Mouse (Mus musculus) CH12.LX (cell line): ENCODE data around the gene Kif22.
A peak's percentile ranks its signal among the peaks of the same experiment; 100 is the strongest.

Experiments used
- CTCF ChIP-seq, 2 experiments: IDR thresholded peaks in 1 of 2; conservative IDR thresholded peaks in 1 of 2; 2 replicates each; pipeline ENCODE4 v1.5.1; 2011 to 2012; ENCODE audit warnings: low read depth in 2 of 2, low read length in 2 of 2, improper control_type of control experiment in 1 of 2, inconsistent platforms in 1 of 2, mild to moderate bottlenecking in 1 of 2, moderate library complexity in 1 of 2
- E2F4 ChIP-seq: IDR thresholded peaks from 2 replicates; pipeline ENCODE4 v1.6.1; 2011; ENCODE audit warnings: low read depth, low read length, improper control_type of control experiment; ENCODE audit not compliant: insufficient replicate concordance
- EP300 ChIP-seq: IDR thresholded peaks from 2 replicates; pipeline ENCODE4 v1.6.1; 2011; ENCODE audit warnings: low read length, improper control_type of control experiment
- ETS1 ChIP-seq: conservative IDR thresholded peaks from 2 replicates; pipeline ENCODE4 v1.6.1; 2012; ENCODE audit warnings: low read depth, mild to moderate bottlenecking, inconsistent platforms, low read length, improper control_type of control experiment, moderate library complexity
- IRF4 ChIP-seq: IDR thresholded peaks from 2 replicates; pipeline ENCODE4 v1.6.1; 2014; ENCODE audit warnings: low read depth, mild to moderate bottlenecking, inconsistent platforms, low read length, improper control_type of control experiment
- JUND ChIP-seq: conservative IDR thresholded peaks from 2 replicates; pipeline ENCODE4 v1.6.1; 2011; ENCODE audit warnings: low read depth, low read length, improper control_type of control experiment
- MAX ChIP-seq: IDR thresholded peaks from 2 replicates; pipeline ENCODE4 v1.6.1; 2011; ENCODE audit warnings: low read length, improper control_type of control experiment
- MXI1 ChIP-seq: IDR thresholded peaks from 2 replicates; pipeline ENCODE4 v1.6.1; 2011; ENCODE audit warnings: mild to moderate bottlenecking, low read depth, low read length, improper control_type of control experiment
- POLR2A ChIP-seq: IDR thresholded peaks from 2 replicates; pipeline ENCODE4 v1.6.1; 2011; ENCODE audit warnings: low read depth, mild to moderate bottlenecking, improper control_type of control experiment, low read length
- TCF12 ChIP-seq: IDR thresholded peaks from 2 replicates; pipeline ENCODE4 v1.6.1; 2014; ENCODE audit warnings: low read depth, mild to moderate bottlenecking, inconsistent platforms, low read length, improper control_type of control experiment
- UBTF ChIP-seq: IDR thresholded peaks from 2 replicates; pipeline ENCODE4 v1.6.1; 2012; ENCODE audit warnings: low read depth, mild to moderate bottlenecking, inconsistent platforms, low read length, improper control_type of control experiment, moderate library complexity
- USF1 ChIP-seq: IDR thresholded peaks from 2 replicates; pipeline ENCODE4 v1.6.1; 2014; ENCODE audit warnings: low read depth, mild to moderate bottlenecking, inconsistent platforms, low read length, improper control_type of control experiment

DNA sequence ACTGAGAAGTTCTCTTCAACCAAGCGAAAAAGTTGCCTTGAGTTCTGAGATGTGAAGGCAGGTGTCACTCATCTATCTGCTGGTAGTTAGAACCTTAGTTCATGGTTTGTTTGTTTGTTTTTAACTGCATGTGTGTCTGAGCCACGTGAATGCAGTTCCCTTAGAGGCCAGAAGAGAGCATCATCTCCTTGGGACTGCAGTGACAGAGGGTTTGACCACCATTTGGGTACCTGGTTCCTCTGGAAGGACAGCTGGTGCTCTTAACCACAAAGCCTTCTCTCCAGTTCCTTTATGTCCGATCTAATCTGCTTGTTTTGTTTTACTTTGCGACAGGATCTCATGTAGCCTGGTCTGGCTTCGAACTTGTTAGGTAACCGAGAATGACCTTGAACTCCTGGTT lies 23.3 kb upstream of the Kif22 start:
- TF ChIP-seq IRF4 (no peak), EP300 (no peak), POLR2A (no peak), JUND (no peak), CTCF (conservative IDR thresholded peaks at IDR 0.05 in 1 of 2, IDR thresholded peaks at IDR 0.05 in 1 of 2; ENCODE audit: low read depth in 2 of 2, low read length in 2 of 2) (peak in 1 of 2 experiments; percentile 28; a peak in 2 of 4 replicates), UBTF (no peak), MAX (no peak), TCF12 (no peak), E2F4 (no peak), MXI1 (no peak), ETS1 (no peak), USF1 (no peak)
